Mouse (Mus musculus): Measurements from ENCODE around the gene Ddhd1.

DNA sequence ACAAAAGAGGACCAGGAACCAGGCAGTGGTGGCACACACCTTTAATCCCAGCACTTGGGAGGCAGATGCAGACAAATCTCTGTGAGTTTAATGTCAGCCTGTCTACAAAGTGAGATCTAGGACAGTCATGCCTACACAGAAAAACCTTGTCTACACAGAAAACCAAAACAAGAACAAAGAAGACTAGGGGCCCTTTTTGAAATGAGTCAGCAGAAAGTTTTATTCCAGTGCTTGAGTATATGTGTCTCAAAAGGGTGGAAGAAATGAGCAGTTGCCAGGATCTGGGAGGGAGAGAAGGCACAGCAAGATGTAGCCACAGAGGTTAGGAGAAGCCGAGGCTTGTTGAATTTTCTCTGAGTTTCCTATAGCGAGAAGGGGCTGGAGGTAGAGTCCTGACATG, 35.9 kb upstream of the Ddhd1 start:
- no peak for TF ChIP-seq CTCF (IDR thresholded peaks at IDR 0.05; ENCODE audit: insufficient read depth, low read length)
- no peak for TF ChIP-seq POLR2A (IDR thresholded peaks at IDR 0.05; ENCODE audit: borderline replicate concordance, extremely low read depth, low read depth, low read length)
